In the genomic region with DNA sequence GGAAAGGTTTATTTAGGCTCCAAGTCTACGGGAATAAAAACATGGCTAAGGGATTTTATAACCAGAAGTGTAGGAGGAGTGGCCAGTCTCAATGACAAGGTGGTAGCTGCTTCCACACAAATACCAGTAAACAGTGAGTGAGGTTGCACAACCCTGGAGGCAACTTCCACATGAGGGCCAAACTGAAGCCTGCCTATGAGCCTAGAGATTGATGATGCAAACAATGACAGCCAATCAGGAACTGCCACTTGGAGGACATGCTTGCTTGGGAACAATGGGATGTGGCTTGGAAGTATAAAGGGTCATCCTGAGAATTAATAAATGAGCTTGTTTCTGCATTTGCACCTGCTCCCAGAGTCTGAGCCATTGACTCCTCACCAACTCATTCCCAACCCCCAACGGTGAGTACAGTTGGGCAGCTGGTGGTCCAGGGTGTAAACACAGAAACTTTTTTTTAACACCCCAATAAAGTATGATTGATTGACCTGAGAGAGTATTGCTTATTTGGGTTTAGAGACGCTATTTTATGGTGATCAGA, we compare ENCODE assay signal across 26 mouse cellular contexts.
A peak's percentile ranks its signal among the peaks of the same experiment; 100 is the strongest.
DNase-seq lines count a peak whose midpoint lies in the region; ATAC-seq and TF ChIP-seq lines count a peak whose summit lies in the region.
"Had no signal": no experiment of that assay in that cellular context is flagged by ENCODE, and none has a peak within 500 bp of the region (broad histone marks: within the 10 kb centered on the region; RNA-seq: fewer than 3 reads in every experiment).

No protein-coding gene starts in this region.

- no peak for TF ChIP-seq CTCF in hindbrain, postnatal 0 days (IDR thresholded peaks at IDR 0.05; ENCODE audit: low read depth)

- H3K9me3 ChIP-seq in hindbrain, postnatal 0 days (ENCODE audit: low read length), result no peaks in the 10 kb centered on the region
- H3K9me3 ChIP-seq in hindbrain, embryonic 14.5 days (ENCODE audit: control insufficient read depth, low read length), result no peaks in the 10 kb centered on the region
- H3K9me3 ChIP-seq in midbrain, embryonic 13.5 days, result no peaks in the 10 kb centered on the region
- H3K9me3 ChIP-seq in midbrain, embryonic 16.5 days (replicated peaks; ENCODE audit: control insufficient read depth, low read length, poor library complexity, severe bottlenecking), result no peaks in the 10 kb centered on the region
- H3K9me3 ChIP-seq: heart, embryonic 13.5 days; limb, embryonic 13.5 days had no signal

- H3K4me3 ChIP-seq in hindbrain, postnatal 0 days (ENCODE audit: low read length), result no peak overlapping the region
- H3K4me3 ChIP-seq in hindbrain, embryonic 14.5 days (replicated peaks; ENCODE audit: low read length), result no peak overlapping the region
- no peak overlapping the region for H3K4me3 ChIP-seq in midbrain, embryonic 13.5 days (replicated peaks)
- no peak overlapping the region for H3K4me3 ChIP-seq in midbrain, embryonic 16.5 days (ENCODE audit: low read depth, low read length)
- H3K4me3 ChIP-seq: heart, adult 2 months; heart, embryonic 13.5 days; limb, embryonic 13.5 days; megakaryocyte, embryonic 14.5 days had no signal

- H3K27me3 ChIP-seq in hindbrain, postnatal 0 days (ENCODE audit: insufficient read depth, low read length), result no peaks in the 10 kb centered on the region
- H3K27me3 ChIP-seq in hindbrain, embryonic 14.5 days (ENCODE audit: control insufficient read depth, insufficient read depth, low read length), result no peaks in the 10 kb centered on the region
- H3K27me3 ChIP-seq in midbrain, embryonic 13.5 days, result no peaks in the 10 kb centered on the region
- H3K27me3 ChIP-seq in midbrain, embryonic 16.5 days (ENCODE audit: control insufficient read depth, insufficient read depth, low read depth, low read length), result no peaks in the 10 kb centered on the region
- H3K27me3 ChIP-seq: heart, embryonic 13.5 days; limb, embryonic 13.5 days; megakaryocyte, embryonic 14.5 days; Patski had no signal

- H3K4me1 ChIP-seq in hindbrain, postnatal 0 days (ENCODE audit: insufficient read depth, low read length), result no peaks in the 10 kb centered on the region
- no peaks in the 10 kb centered on the region for H3K4me1 ChIP-seq in hindbrain, embryonic 14.5 days (replicated peaks; ENCODE audit: control insufficient read depth, insufficient read depth, low read length)
- no peaks in the 10 kb centered on the region for H3K4me1 ChIP-seq in midbrain, embryonic 13.5 days (replicated peaks)
- H3K4me1 ChIP-seq in midbrain, embryonic 16.5 days (ENCODE audit: control insufficient read depth, insufficient read depth, low read length), result 0 out of 2 replicates have a peak, but pooled peaks cover 2% of the 10 kb centered on the region
- H3K4me1 ChIP-seq: limb, embryonic 13.5 days; megakaryocyte, embryonic 14.5 days had no signal

- no peak overlapping the region for H3K9ac ChIP-seq in hindbrain, postnatal 0 days (replicated peaks; ENCODE audit: low read length)
- no peak overlapping the region for H3K9ac ChIP-seq in hindbrain, embryonic 14.5 days
- no peak overlapping the region for H3K9ac ChIP-seq in midbrain, embryonic 13.5 days (replicated peaks)
- no peak overlapping the region for H3K9ac ChIP-seq in midbrain, embryonic 16.5 days (ENCODE audit: low read depth, low read length)
- H3K9ac ChIP-seq: forebrain, postnatal 0 days; heart, embryonic 13.5 days; limb, embryonic 13.5 days had no signal

- H3K4me2 ChIP-seq in hindbrain, postnatal 0 days (ENCODE audit: low read depth, low read length), result no peak overlapping the region
- H3K4me2 ChIP-seq in hindbrain, embryonic 14.5 days (replicated peaks), result no peak overlapping the region
- H3K4me2 ChIP-seq in midbrain, embryonic 13.5 days (replicated peaks), result no peak overlapping the region
- H3K4me2 ChIP-seq in midbrain, embryonic 16.5 days (ENCODE audit: low read length), result no peak overlapping the region
- H3K4me2 ChIP-seq: heart, embryonic 13.5 days; limb, embryonic 13.5 days; liver, embryonic 11.5 days had no signal

- peak; percentile 29; the same call in 1 of the 2 replicates for ATAC-seq in hindbrain, postnatal 0 days
- ATAC-seq in hindbrain, embryonic 14.5 days (ENCODE audit: low FRiP score), result no peak
- 0 out of 2 replicates have a peak, but pooled peaks have one; percentile 24 for ATAC-seq in midbrain, embryonic 13.5 days
- ATAC-seq in midbrain, embryonic 16.5 days, result no peak
- ATAC-seq: forebrain, postnatal 0 days; inflammation-experienced regulatory T-cells, adult 6 months; lung, postnatal 0 days; Patski had no signal

- no peak overlapping the region for H3K27ac ChIP-seq in hindbrain, postnatal 0 days
- H3K27ac ChIP-seq in hindbrain, embryonic 14.5 days, result no peak overlapping the region
- H3K27ac ChIP-seq in midbrain, embryonic 13.5 days, result no peak overlapping the region
- no peak overlapping the region for H3K27ac ChIP-seq in midbrain, embryonic 16.5 days (ENCODE audit: low read length)
- H3K27ac ChIP-seq: heart, adult 2 months; heart, embryonic 13.5 days; limb, embryonic 13.5 days had no signal

- 84% methylated on average over 3 of the region's 3 CpGs for WGBS in hindbrain, postnatal 0 days
- 67% methylated on average over 3 of the region's 3 CpGs for WGBS in hindbrain, embryonic 14.5 days
- WGBS in midbrain, embryonic 13.5 days, result 84% methylated on average over 3 of the region's 3 CpGs
- 86% methylated on average over 3 of the region's 3 CpGs for WGBS in midbrain, embryonic 16.5 days

- DNase-seq in embryo, embryonic 10 days (ENCODE audit: low spot score), result peak; percentile 8
- DNase-seq in embryo, embryonic 10.5 days (ENCODE audit: low spot score), result no peak
- no peak for DNase-seq in hindbrain, postnatal 0 days (ENCODE audit: low spot score)
- no peak for DNase-seq in hindbrain, embryonic 14.5 days (ENCODE audit: low spot score)
- DNase-seq in ZHBTc4 (ENCODE audit: low read depth, low spot score), result peak; percentile 5
- DNase-seq: adrenal gland, adult 2 months; cerebellum, adult 2 months; cerebellum, postnatal 14 days; forebrain, postnatal 0 days; heart, adult 2 months; heart, postnatal 10 days; kidney, adult 11 months; kidney, postnatal 14 days; layer of hippocampus, adult 9-11 months; lung, adult 18-20 months; lung, postnatal 4 days; thymus, postnatal 4 days had no signal

- H3K36me3 ChIP-seq in hindbrain, postnatal 0 days (ENCODE audit: insufficient read depth, low read length), result no peaks in the 10 kb centered on the region
- H3K36me3 ChIP-seq in hindbrain, embryonic 14.5 days (replicated peaks; ENCODE audit: control insufficient read depth, insufficient read depth), result no peaks in the 10 kb centered on the region
- no peaks in the 10 kb centered on the region for H3K36me3 ChIP-seq in midbrain, embryonic 13.5 days
- H3K36me3 ChIP-seq in midbrain, embryonic 16.5 days (ENCODE audit: control insufficient read depth, insufficient read depth, low read length), result no peaks in the 10 kb centered on the region
- H3K36me3 ChIP-seq: heart, embryonic 13.5 days; limb, embryonic 13.5 days had no signal

Comparison
In these comparisons a context has a peak if more than half of its experiments do, and no peak if none do; other contexts are left out.
1. DNase-seq: peak in embryo, embryonic 10 days (single experiment) and ZHBTc4 (single experiment); none in embryo, embryonic 10.5 days (single experiment), hindbrain, postnatal 0 days (single experiment) and hindbrain, embryonic 14.5 days (single experiment).
2. ATAC-seq: peak in hindbrain, postnatal 0 days (single experiment) and midbrain, embryonic 13.5 days (single experiment); none in hindbrain, embryonic 14.5 days (single experiment) and midbrain, embryonic 16.5 days (single experiment).